8 mouse cellular contexts compared by ENCODE assay signal in the genomic region with DNA sequence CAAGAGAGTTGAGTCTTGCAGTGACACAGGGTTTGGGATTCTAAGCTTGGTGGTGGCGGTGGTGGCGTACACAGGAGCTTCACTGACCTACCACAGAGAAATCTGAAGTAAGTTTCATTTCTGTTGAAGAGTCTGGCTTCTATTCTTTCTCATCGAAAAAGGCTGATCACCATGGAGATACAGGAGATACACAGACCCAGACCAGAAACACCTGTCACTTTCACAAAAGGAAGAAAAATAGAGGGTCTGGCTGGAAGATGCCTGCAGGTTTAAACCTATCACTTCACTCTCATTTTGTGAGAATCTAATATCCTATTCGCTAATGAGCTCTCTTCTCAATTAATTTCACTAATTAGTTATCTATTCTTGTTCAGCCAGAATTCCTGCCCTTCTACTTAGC. TPM values are rescaled to one million over a fixed set of nuclear protein-coding genes. Genes with fewer than 3 reads are reported as not detected.
DNase-seq lines count a peak whose midpoint lies in the region; ATAC-seq and TF ChIP-seq lines count a peak whose summit lies in the region.

No protein-coding gene starts in this region.

- no peak for ATAC-seq in heart, embryonic 14.5 days (ENCODE audit: insufficient number of reproducible peaks, insufficient read depth, low FRiP score, low read depth)
- no peak for ATAC-seq in forebrain, embryonic 16.5 days
- no peak for ATAC-seq in midbrain, embryonic 11.5 days (ENCODE audit: low FRiP score)

- WGBS in heart, embryonic 14.5 days, result 82% methylated on average over 4 of the region's 4 CpGs
- WGBS in forebrain, embryonic 16.5 days, result 47% methylated on average over 4 of the region's 4 CpGs
- 79% methylated on average over 4 of the region's 4 CpGs for WGBS in midbrain, embryonic 11.5 days

- H3K27me3 ChIP-seq in heart, embryonic 14.5 days (ENCODE audit: control insufficient read depth, insufficient read depth, low read length), result no peaks in the 10 kb centered on the region
- H3K27me3 ChIP-seq in E14TG2a.4 (ENCODE audit: insufficient read depth, low read length), result peaks cover 25% of the 10 kb centered on the region
- no peaks in the 10 kb centered on the region for H3K27me3 ChIP-seq in forebrain, embryonic 16.5 days (replicated peaks; ENCODE audit: control insufficient read depth, insufficient read depth, low read length)
- H3K27me3 ChIP-seq in midbrain, embryonic 11.5 days (ENCODE audit: control insufficient read depth, insufficient read depth, low read length), result peaks cover 14% of the 10 kb centered on the region

- H3K4me2 ChIP-seq in heart, embryonic 14.5 days (ENCODE audit: low read length), result peak overlapping the region; percentile 87
- H3K4me2 ChIP-seq in forebrain, embryonic 16.5 days (ENCODE audit: low read length), result peak overlapping the region; percentile 84
- H3K4me2 ChIP-seq in midbrain, embryonic 11.5 days, result peak overlapping the region; percentile 70; the same call in 1 of the 2 replicates

- no peaks in the 10 kb centered on the region for H3K36me3 ChIP-seq in heart, embryonic 14.5 days (ENCODE audit: control insufficient read depth, insufficient read depth, low read length)
- peaks cover 20% of the 10 kb centered on the region for H3K36me3 ChIP-seq in E14TG2a.4 (ENCODE audit: insufficient read depth, low read length)
- no peaks in the 10 kb centered on the region for H3K36me3 ChIP-seq in forebrain, embryonic 16.5 days (ENCODE audit: control insufficient read depth, insufficient read depth)
- H3K36me3 ChIP-seq in midbrain, embryonic 11.5 days (ENCODE audit: control insufficient read depth, insufficient read depth, low read length), result no peaks in the 10 kb centered on the region

- DNase-seq in heart, postnatal 4 days, result no peak
- DNase-seq in midbrain, embryonic 11.5 days (ENCODE audit: low spot score, missing footprints), result peak; percentile 78
- DNase-seq in testis, postnatal 14 days (ENCODE audit: low spot score), result no peak
- DNase-seq in T-cell, adult 2 months (ENCODE audit: low spot score), result no peak
- DNase-seq in left cerebral cortex, postnatal 10 days (ENCODE audit: extremely low spot score in 1 of 2, low spot score in 2 of 2), result no peak

- 0 out of 4 replicates have a peak overlapping the region, but pooled peaks of 1 of the 2 experiments have one; percentile 11 for H3K27ac ChIP-seq in heart, embryonic 14.5 days (replicated peaks in 1 of 2; ENCODE audit: control insufficient read depth in 1 of 2, insufficient read depth in 1 of 2, low read depth in 2 of 2, low read length in 2 of 2)
- H3K27ac ChIP-seq in forebrain, embryonic 16.5 days (ENCODE audit: low read length), result no peak overlapping the region
- H3K27ac ChIP-seq in midbrain, embryonic 11.5 days (ENCODE audit: low read depth, low read length), result no peak overlapping the region

- no peaks in the 10 kb centered on the region for H3K9me3 ChIP-seq in heart, embryonic 14.5 days (ENCODE audit: control insufficient read depth, low read length)
- H3K9me3 ChIP-seq in E14TG2a.4 (ENCODE audit: low read length), result no peaks in the 10 kb centered on the region
- H3K9me3 ChIP-seq in forebrain, embryonic 16.5 days (ENCODE audit: control insufficient read depth, low read length), result no peaks in the 10 kb centered on the region
- H3K9me3 ChIP-seq in midbrain, embryonic 11.5 days (ENCODE audit: control insufficient read depth, low read length), result no peaks in the 10 kb centered on the region

- no peak for TF ChIP-seq CTCF in E14TG2a.4 (conservative IDR thresholded peaks at IDR 0.05; ENCODE audit: low read length)

- H3K4me3 ChIP-seq in heart, embryonic 14.5 days (ENCODE audit: control insufficient read depth in 1 of 2, insufficient read depth in 1 of 2, low read depth in 1 of 2, low read length in 2 of 2), result peak overlapping the region in 1 of 2 experiments; percentile 90; a peak in 3 of 4 replicates
- peak overlapping the region; percentile 86 for H3K4me3 ChIP-seq in E14TG2a.4 (replicated peaks; ENCODE audit: low read length)
- H3K4me3 ChIP-seq in forebrain, embryonic 16.5 days (replicated peaks; ENCODE audit: low read length), result no peak overlapping the region; the same call in 1 of the 2 replicates
- no peak overlapping the region for H3K4me3 ChIP-seq in midbrain, embryonic 11.5 days (ENCODE audit: low read depth, low read length)

- peaks cover 25 to 42% of the 10 kb centered on the region in 2 experiments for H3K4me1 ChIP-seq in heart, embryonic 14.5 days (ENCODE audit: control insufficient read depth in 2 of 2, insufficient read depth in 2 of 2, low read length in 2 of 2)
- peaks cover 82% of the 10 kb centered on the region for H3K4me1 ChIP-seq in E14TG2a.4 (replicated peaks; ENCODE audit: low read depth, low read length)
- H3K4me1 ChIP-seq in forebrain, embryonic 16.5 days (replicated peaks; ENCODE audit: control insufficient read depth, insufficient read depth, low read length), result peaks cover 25% of the 10 kb centered on the region
- H3K4me1 ChIP-seq in midbrain, embryonic 11.5 days (ENCODE audit: control insufficient read depth, insufficient read depth, low read length), result peaks cover 6% of the 10 kb centered on the region

- intact Hi-C loops in left cerebral cortex, postnatal 10 days (cut with DNase I), result loop anchor here (5.0 kb wide), 1 partner anchor 70 kb away; no protein-coding TSS in a partner anchor

- no peak overlapping the region for H3K9ac ChIP-seq in heart, embryonic 14.5 days (ENCODE audit: low read length)
- no peak overlapping the region for H3K9ac ChIP-seq in forebrain, embryonic 16.5 days (replicated peaks; ENCODE audit: low read depth, low read length)
- H3K9ac ChIP-seq in midbrain, embryonic 11.5 days (ENCODE audit: low read length), result no peak overlapping the region

RNA-seq across cellular contexts. Expression of gene B4galt5, which starts 1.6 kb away (rescaled TPM):
- polyA plus RNA-seq in heart, embryonic 14.5 days (2014; fragmentation: Nextera tagmentation; extraction: Ambion mirVana), result 21.0 and 24.2 TPM in 2 replicates
- total RNA-seq in heart, postnatal 4 days (2021), result 10 to 100 TPM; 30.3 to 33.9 TPM
- 9.9 and 12.5 TPM in 2 replicates for polyA plus RNA-seq in forebrain, embryonic 16.5 days (2015; fragmentation: Nextera tagmentation; extraction: Ambion mirVana)
- polyA plus RNA-seq in midbrain, embryonic 11.5 days (2014; fragmentation: Nextera tagmentation; extraction: Ambion mirVana), result 15.0 and 19.8 TPM in 2 replicates
- total RNA-seq in left cerebral cortex, postnatal 10 days (2021), result 10 to 100 TPM; 63.0 to 70.2 TPM
